Mouse (Mus musculus): ENCODE measurements around the gene Txnrd1. TPM values are rescaled to one million over a fixed set of nuclear protein-coding genes. Genes with fewer than 3 reads are reported as not detected.

Txnrd1 gene
- polyA plus RNA-seq (2021; fragmentation: Nextera tagmentation) = 22.2 and 22.9 TPM in 2 replicates
- long read RNA-seq, experiment 1, transcript Txnrd1-201 (14 exons, 3,325 nt) = minor isoform, 5 of 60 reads
- long read RNA-seq, experiment 1, transcript Txnrd1-208 (15 exons, 2,297 nt) = major isoform, 25 of 60 reads
- long read RNA-seq, experiment 1, partial matches to known transcripts = 29 of 60 reads
- long read RNA-seq, experiment 1, other reads (novel, unspliced or antisense) = 0 of 60 reads
- long read RNA-seq, experiment 2, transcript Txnrd1-208 (15 exons, 2,297 nt) = major isoform, 233 of 325 reads
- long read RNA-seq, experiment 2, transcript Txnrd1-201 (14 exons, 3,325 nt) = minor isoform, 18 of 325 reads
- long read RNA-seq, experiment 2, transcript Txnrd1-206 (14 exons, 3,531 nt) = minor isoform, 35 of 325 reads
- long read RNA-seq, experiment 2, partial matches to known transcripts = 16 of 325 reads
- long read RNA-seq, experiment 2, other reads (novel, unspliced or antisense) = 23 of 325 reads

GRCm38 (mm10) chr10:82833926-82834325 is at the start of gene Txnrd1:
Gene Txnrd1, plus strand, starts transcription at chr10:82833951.

DNA sequence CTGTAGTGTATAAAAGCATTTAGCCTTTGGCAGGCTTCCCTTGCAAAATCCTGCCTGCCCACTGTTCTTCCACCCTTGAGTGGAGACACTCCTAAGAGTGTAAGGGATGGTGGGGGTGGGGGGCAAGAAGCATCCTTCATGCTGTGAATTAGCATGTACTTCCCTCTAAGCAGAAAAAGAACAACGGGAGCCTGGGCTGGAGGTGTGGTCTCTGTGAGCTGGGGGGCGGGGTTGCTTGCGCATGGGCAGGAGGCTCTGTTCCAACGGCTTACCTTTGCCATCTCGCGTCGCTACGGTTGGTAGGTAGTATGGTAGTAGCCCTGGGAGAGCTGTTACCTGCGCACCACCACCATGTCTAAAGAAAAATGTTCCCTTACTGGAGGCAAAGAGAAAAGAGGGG is 32.6 kb downstream of the Txnrd1 start, which contains the start of gene Eid3:
TSS of gene Eid3 (plus strand) at position 271 of the 400 bp plus-strand sequence.

Other genes with a start within 250 kb of the Txnrd1 start
- gene 1190007I07Rik, start 210.7 kb upstream of the Txnrd1 start, polyA plus RNA-seq (2021; fragmentation: Nextera tagmentation) = 46.1 and 50.8 TPM in 2 replicates
- 27.4 and 28.0 TPM in 2 replicates for gene Tdg, start 204.1 kb upstream of the Txnrd1 start, polyA plus RNA-seq (2021; fragmentation: Nextera tagmentation)
- gene Glt8d2, start 143.3 kb upstream of the Txnrd1 start, polyA plus RNA-seq (2021; fragmentation: Nextera tagmentation) = 11.7 and 13.3 TPM in 2 replicates
- gene Hcfc2, start 137.8 kb upstream of the Txnrd1 start, polyA plus RNA-seq (2021; fragmentation: Nextera tagmentation) = 14.3 and 15.3 TPM in 2 replicates
- 19.3 and 23.1 TPM in 2 replicates for gene Nfyb, start 69.8 kb upstream of the Txnrd1 start, polyA plus RNA-seq (2021; fragmentation: Nextera tagmentation)
- not detected in 2 replicates for gene Eid3, start 32.7 kb downstream of the Txnrd1 start, polyA plus RNA-seq (2021; fragmentation: Nextera tagmentation)
- 5.4 TPM in 2 replicates for gene Chst11, start 151.5 kb downstream of the Txnrd1 start, polyA plus RNA-seq (2021; fragmentation: Nextera tagmentation)